Mouse (Mus musculus) stomach, embryonic 14.5 days (tissue): ENCODE measurements around the gene Gmeb2. TPM values are rescaled to one million over a fixed set of nuclear protein-coding genes. Genes with fewer than 3 reads are reported as not detected.

Source experiments
- ATAC-seq: fragments of 200-750 bp; cut with Nextera tagmentation; 2 replicates; pipeline ENCODE4 v1.8.0; 2017; ENCODE audit warnings: low read depth, moderate TSS enrichment; ENCODE audit not compliant: insufficient number of reproducible peaks, insufficient read depth, low FRiP score
- H3K27ac ChIP-seq: fragments of 300-500 bp; sonication (generic); 2 replicates; pipeline ENCODE4 v1.5.1; 2014; ENCODE audit warnings: mild to moderate bottlenecking, low read length, moderate library complexity, mixed read lengths
- H3K27me3 ChIP-seq: fragments of 300-500 bp; sonication (generic); 2 replicates; pipeline ENCODE4 v1.6.1; 2014; ENCODE audit warnings: low read length, control low read depth, mixed read lengths; ENCODE audit not compliant: control insufficient read depth, insufficient read depth
- H3K36me3 ChIP-seq: fragments of 300-500 bp; sonication (generic); 2 replicates; pipeline ENCODE4 v1.6.1; 2014; ENCODE audit warnings: mild to moderate bottlenecking, control low read depth, low read length, moderate library complexity, mixed read lengths; ENCODE audit not compliant: control insufficient read depth, insufficient read depth
- H3K4me1 ChIP-seq: fragments of 300-500 bp; sonication (generic); 2 replicates; pipeline ENCODE4 v1.6.1; 2014; ENCODE audit warnings: low read length, control low read depth, mixed read lengths; ENCODE audit not compliant: control insufficient read depth, insufficient read depth
- H3K4me2 ChIP-seq: fragments of 300-500 bp; sonication (generic); replicated peaks from 2 replicates; pipeline ENCODE4 v1.6.1; 2014; ENCODE audit warnings: low read depth, low read length, control low read depth
- H3K4me3 ChIP-seq: fragments of 300-500 bp; sonication (generic); 2 replicates; pipeline ENCODE4 v1.5.1; 2014; ENCODE audit warnings: low read depth, low read length, control low read depth
- H3K9ac ChIP-seq: fragments of 300-500 bp; sonication (generic); replicated peaks from 2 replicates; pipeline ENCODE4 v1.6.1; 2014; ENCODE audit warnings: low read depth, mild to moderate bottlenecking, control low read depth, low read length, moderate library complexity, mixed read lengths
- H3K9me3 ChIP-seq: fragments of 300-500 bp; sonication (generic); 2 replicates; pipeline ENCODE4 v1.6.1; 2016; ENCODE audit warnings: low read depth, low read length, control low read depth; ENCODE audit not compliant: control insufficient read depth
- WGBS: fragments of 180-500 bp; shearing (Covaris S2); extraction: QIAGEN DNeasy Blood & Tissue Kit; methylation state at CpG from one replicate; pipeline ENCODE4 v1.1.7; 2014; 5-methylcytosine and 5-hydroxymethylcytosine counted together
- polyA plus RNA-seq: library from polyadenylated mRNA; unstranded; fragments of >200 nt; fragmentation: Nextera tagmentation; extraction: Ambion mirVana; gene quantifications from 2 replicates; pipeline ENCODE4 v1.2.1, GENCODE M21; 2014

Gene Gmeb2
- polyA plus RNA-seq, 1 experiment from 2014 or later, result 15.4 TPM

GRCm38 (mm10) chr2:181240806-181241440 lies 46.9 kb downstream of the Gmeb2 start:
- no peaks in the 10 kb centered on the region; the same call in 1 of the 2 replicates for H3K36me3 ChIP-seq
- H3K4me1 ChIP-seq, result no peaks in the 10 kb centered on the region
- ATAC-seq, result no peak
- H3K9me3 ChIP-seq, result no peaks in the 10 kb centered on the region
- H3K27ac ChIP-seq, result no peak overlapping the region
- peak overlapping the region; percentile 52 for H3K4me2 ChIP-seq
- no peaks in the 10 kb centered on the region for H3K27me3 ChIP-seq
- H3K9ac ChIP-seq, result no peak overlapping the region
- H3K4me3 ChIP-seq, result no peak overlapping the region; the same call in 1 of the 2 replicates
- WGBS, result 94% methylated on average over 13 of the region's 13 CpGs

DNA sequence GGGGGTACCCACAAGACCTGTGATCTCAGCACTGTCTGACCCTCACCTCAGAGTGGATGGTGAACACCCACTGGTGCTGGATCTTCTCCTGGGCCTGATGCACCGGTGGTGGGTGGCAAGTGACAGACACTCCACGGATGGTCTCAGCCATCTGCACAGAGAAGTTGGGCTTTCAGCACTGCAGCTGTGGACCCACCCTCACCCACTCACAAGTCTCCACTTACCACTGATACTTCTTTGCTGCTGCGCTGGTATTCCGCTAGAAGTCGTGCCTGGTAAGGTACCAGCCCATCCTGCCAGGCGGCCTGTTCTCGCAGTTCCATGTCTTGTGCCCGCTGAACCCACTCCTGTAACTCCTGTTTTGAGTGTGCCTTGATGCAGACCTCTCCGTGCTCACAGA lies 48.6 kb downstream of the Gmeb2 start:
- no peak for ATAC-seq
- 95% methylated on average over 9 of the region's 9 CpGs for WGBS
- no peaks in the 10 kb centered on the region; the same call in 1 of the 2 replicates for H3K36me3 ChIP-seq

DNA sequence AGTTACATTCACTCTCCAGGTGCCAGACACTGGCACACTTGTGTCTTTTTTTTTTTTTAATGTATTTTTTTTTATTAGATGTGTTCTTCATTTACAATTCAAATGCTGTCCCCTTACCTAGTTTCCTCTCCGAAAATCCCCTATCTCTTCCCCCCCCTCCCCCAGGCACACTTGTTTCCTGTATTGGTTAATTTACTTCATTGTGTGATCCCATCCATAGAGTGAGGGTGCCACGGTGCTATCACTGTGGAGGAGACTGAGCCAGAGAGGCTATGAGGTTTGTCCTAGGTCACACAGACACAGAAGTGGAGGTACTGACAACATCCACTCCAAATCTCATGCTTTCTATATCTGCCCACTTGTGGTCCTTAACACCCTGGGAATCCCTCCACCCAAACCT lies 49.0 kb downstream of the Gmeb2 start:
- Histone ChIP-seq H3K27ac (no peak overlapping the region), H3K4me1 (no peaks in the 10 kb centered on the region), H3K4me2 (no peak overlapping the region), H3K9ac (no peak overlapping the region), H3K4me3 (no peak overlapping the region), H3K27me3 (no peaks in the 10 kb centered on the region), H3K9me3 (no peaks in the 10 kb centered on the region), H3K36me3 (no peaks in the 10 kb centered on the region; the same call in 1 of the 2 replicates)
- 80% methylated on average over 2 of the region's 2 CpGs for WGBS
- ATAC-seq, result no peak

More for the DNA sequence above, 48.6 kb downstream of the Gmeb2 start:
- Histone ChIP-seq H3K27ac (no peak overlapping the region), H3K27me3 (no peaks in the 10 kb centered on the region), H3K9me3 (no peaks in the 10 kb centered on the region), H3K4me1 (no peaks in the 10 kb centered on the region), H3K9ac (no peak overlapping the region), H3K4me3 (no peak overlapping the region), H3K4me2 (no peak overlapping the region)

GRCm38 (mm10) chr2:181238091-181238610 lies 49.7 kb downstream of the Gmeb2 start:
- 86% methylated on average over 10 of the region's 10 CpGs for WGBS
- Histone ChIP-seq H3K9ac (no peak overlapping the region), H3K4me1 (no peaks in the 10 kb centered on the region), H3K4me2 (no peak overlapping the region), H3K27ac (no peak overlapping the region), H3K9me3 (no peaks in the 10 kb centered on the region), H3K27me3 (no peaks in the 10 kb centered on the region), H3K4me3 (no peak overlapping the region), H3K36me3 (no peaks in the 10 kb centered on the region; the same call in 1 of the 2 replicates)
- ATAC-seq, result no peak

- Histone ChIP-seq H3K9me3 (no peaks in the 10 kb centered on the region), H3K9ac (no peak overlapping the region), H3K36me3 (no peaks in the 10 kb centered on the region; the same call in 1 of the 2 replicates), H3K27ac (no peak overlapping the region), H3K27me3 (no peaks in the 10 kb centered on the region), H3K4me2 (no peak overlapping the region), H3K4me1 (no peaks in the 10 kb centered on the region), H3K4me3 (no peak overlapping the region)
- ATAC-seq, result no peak
- 91% methylated on average over 17 of the region's 17 CpGs for WGBS
These were observed 50.4 kb downstream of the Gmeb2 start for GRCm38 (mm10) chr2:181237251-181238014.

GRCm38 (mm10) chr2:181235681-181236566 lies 51.9 kb downstream of the Gmeb2 start:
- Histone ChIP-seq H3K36me3 (no peaks in the 10 kb centered on the region; the same call in 1 of the 2 replicates), H3K4me1 (no peaks in the 10 kb centered on the region), H3K27me3 (no peaks in the 10 kb centered on the region), H3K9ac (no peak overlapping the region), H3K4me2 (no peak overlapping the region), H3K4me3 (no peak overlapping the region), H3K9me3 (no peaks in the 10 kb centered on the region), H3K27ac (no peak overlapping the region)
- WGBS, result 80% methylated on average over 23 of the region's 23 CpGs
- ATAC-seq, result no peak

GRCm38 (mm10) chr2:181234680-181235079 lies 53.2 kb downstream of the Gmeb2 start:
- H3K27ac ChIP-seq, result no peak overlapping the region
- no peak overlapping the region for H3K4me2 ChIP-seq
- no peak overlapping the region for H3K9ac ChIP-seq
- H3K4me3 ChIP-seq, result no peak overlapping the region
- no peaks in the 10 kb centered on the region; the same call in 1 of the 2 replicates for H3K36me3 ChIP-seq
- no peak for ATAC-seq
- no peaks in the 10 kb centered on the region for H3K27me3 ChIP-seq
- no peaks in the 10 kb centered on the region for H3K4me1 ChIP-seq
- H3K9me3 ChIP-seq, result no peaks in the 10 kb centered on the region
- 94% methylated on average over 11 of the region's 11 CpGs for WGBS

- 90% methylated on average over 15 of the region's 15 CpGs for WGBS
- no peaks in the 10 kb centered on the region for H3K27me3 ChIP-seq
- H3K4me1 ChIP-seq, result no peaks in the 10 kb centered on the region
- no peak overlapping the region for H3K9ac ChIP-seq
- no peak for ATAC-seq
- H3K4me3 ChIP-seq, result no peak overlapping the region
- no peak overlapping the region for H3K27ac ChIP-seq
- no peaks in the 10 kb centered on the region; the same call in 1 of the 2 replicates for H3K36me3 ChIP-seq
- H3K9me3 ChIP-seq, result no peaks in the 10 kb centered on the region
- H3K4me2 ChIP-seq, result no peak overlapping the region
These were observed 54.4 kb downstream of the Gmeb2 start for GRCm38 (mm10) chr2:181233443-181233842.
